Mouse (Mus musculus) intestine, embryonic 14.5 days (tissue): ENCODE results near the gene Lcmt1. TPM values are rescaled to one million over a fixed set of nuclear protein-coding genes. Genes with fewer than 3 reads are reported as not detected.

Experiments used
- ATAC-seq: fragments of 200-750 bp; cut with Nextera tagmentation; replicated peaks from 2 replicates; pipeline ENCODE4 v1.8.0; 2017; ENCODE audit warnings: low read depth, moderate number of reproducible peaks, moderate TSS enrichment, moderate library complexity; ENCODE audit not compliant: low FRiP score, low TSS enrichment
- DNase-seq: peaks from one replicate; pipeline ENCODE4 v3.0.0-alpha.2; 2018; ENCODE audit warnings: low spot score
- H3K27ac ChIP-seq: fragments of 300-500 bp; sonication (generic); 2 replicates; pipeline ENCODE4 v1.5.1; 2014; ENCODE audit warnings: low read depth, mild to moderate bottlenecking, control low read depth
- H3K27me3 ChIP-seq: fragments of 300-500 bp; sonication (generic); replicated peaks from 2 replicates; pipeline ENCODE4 v1.6.1; 2014; ENCODE audit warnings: low read length, control low read depth; ENCODE audit not compliant: control insufficient read depth, insufficient read depth
- H3K36me3 ChIP-seq: fragments of 300-500 bp; sonication (generic); 2 replicates; pipeline ENCODE4 v1.6.1; 2014; ENCODE audit warnings: low read length, control low read depth; ENCODE audit not compliant: control insufficient read depth, insufficient read depth
- H3K4me1 ChIP-seq: fragments of 300-500 bp; sonication (generic); replicated peaks from 2 replicates; pipeline ENCODE4 v1.6.1; 2014; ENCODE audit warnings: low read length, control low read depth, mixed read lengths; ENCODE audit not compliant: control insufficient read depth, insufficient read depth
- H3K4me2 ChIP-seq: fragments of 300-500 bp; sonication (generic); 2 replicates; pipeline ENCODE4 v1.6.1; 2014; ENCODE audit warnings: low read length
- H3K4me3 ChIP-seq: fragments of 300-500 bp; sonication (generic); 2 replicates; pipeline ENCODE4 v1.5.1; 2014; ENCODE audit warnings: low read depth, low read length, control low read depth, mixed read lengths
- H3K9ac ChIP-seq: fragments of 300-500 bp; sonication (generic); 2 replicates; pipeline ENCODE4 v1.6.1; 2014; ENCODE audit warnings: mild to moderate bottlenecking, low read length
- H3K9me3 ChIP-seq: fragments of 300-500 bp; sonication (generic); 2 replicates; pipeline ENCODE4 v1.6.1; 2016; ENCODE audit warnings: low read length, control low read depth; ENCODE audit not compliant: control insufficient read depth
- whole genome bisulfite sequencing: fragments of 180-500 bp; shearing (Covaris S2); extraction: QIAGEN DNeasy Blood & Tissue Kit; methylation state at CpG from one replicate; pipeline ENCODE4 v1.1.7; 2014; 5-methylcytosine and 5-hydroxymethylcytosine counted together
- polyA plus RNA-seq: library from polyadenylated mRNA; unstranded; fragments of >200 nt; fragmentation: Nextera tagmentation; extraction: Ambion mirVana; gene quantifications from 2 replicates; pipeline ENCODE4 v1.2.1, GENCODE M21; 2014

Lcmt1 gene
- polyA plus RNA-seq, 1 experiment from 2014 or later: 46.3 TPM

DNA sequence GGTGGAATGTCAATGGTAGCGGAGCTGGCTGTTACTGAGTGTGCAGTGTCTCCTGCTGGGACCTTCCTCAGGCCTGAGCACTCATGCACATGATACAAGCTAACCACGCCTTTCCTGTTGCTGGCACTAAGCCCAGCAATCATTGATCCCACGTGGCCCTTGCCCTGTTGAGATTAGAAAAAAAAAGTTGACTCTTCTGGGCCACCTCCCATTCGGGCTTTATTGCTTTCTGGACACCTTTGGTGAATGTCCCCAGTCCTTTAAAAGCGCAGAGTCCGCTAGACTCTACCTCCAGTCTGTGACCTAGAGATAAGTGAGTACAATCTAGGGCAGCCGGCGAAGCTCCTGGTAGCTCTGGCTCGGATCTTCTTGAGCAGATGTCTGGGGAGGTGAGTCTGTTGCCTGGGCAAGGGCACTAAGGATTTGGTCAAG, 92.5 kb downstream of the Lcmt1 start, which contains the start of gene Aqp8:
Aqp8 (plus strand) TSS at position 222 of the 432 bp plus-strand sequence.
- no peak within 1 kb of the TSS for H3K4me3 ChIP-seq
- ATAC-seq (peak; percentile 80), DNase-seq (peak; percentile 76)
- no peaks in the 10 kb centered on the region for H3K4me1 ChIP-seq
- whole genome bisulfite sequencing: 48% methylated on average over 9 of the region's 9 CpGs
- no peak within 1 kb of the TSS for H3K9ac ChIP-seq
- H3K4me2 ChIP-seq: no peak within 1 kb of the TSS
- no peak within 1 kb of the TSS for H3K27ac ChIP-seq
- no peaks in the 10 kb centered on the region for H3K9me3 ChIP-seq
- H3K27me3 ChIP-seq: no peaks in the 10 kb centered on the region
- no peaks in the 10 kb centered on the region for H3K36me3 ChIP-seq

DNA sequence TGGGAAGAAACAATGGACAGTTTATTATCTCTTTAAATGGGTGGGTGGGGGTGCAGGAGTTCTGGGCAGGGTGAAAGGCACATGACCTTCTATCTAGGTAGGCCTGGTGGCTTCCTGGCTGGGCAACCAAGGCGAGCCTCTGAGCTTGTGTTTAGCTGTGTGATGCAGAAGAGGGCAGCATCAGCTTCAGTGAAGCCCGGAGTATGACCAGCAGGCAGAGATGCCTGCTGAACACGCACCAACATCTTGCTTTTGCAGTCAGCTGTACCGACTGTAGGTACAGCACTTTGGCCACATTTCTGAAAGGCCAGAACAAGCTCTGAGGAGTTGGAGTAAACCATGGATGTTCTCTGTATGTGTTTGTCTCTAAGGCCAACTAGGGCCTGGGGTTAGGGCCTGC, 94.0 kb downstream of the Lcmt1 start:
- DNase-seq (peak; percentile 23), ATAC-seq (no peak)
- Histone ChIP-seq H3K9me3 (no peaks in the 10 kb centered on the region), H3K27ac (no peak overlapping the region), H3K9ac (no peak overlapping the region), H3K4me2 (no peak overlapping the region), H3K27me3 (no peaks in the 10 kb centered on the region), H3K4me3 (no peak overlapping the region), H3K36me3 (no peaks in the 10 kb centered on the region), H3K4me1 (no peaks in the 10 kb centered on the region)
- WGBS: 80% methylated on average over 4 of the region's 4 CpGs

DNA sequence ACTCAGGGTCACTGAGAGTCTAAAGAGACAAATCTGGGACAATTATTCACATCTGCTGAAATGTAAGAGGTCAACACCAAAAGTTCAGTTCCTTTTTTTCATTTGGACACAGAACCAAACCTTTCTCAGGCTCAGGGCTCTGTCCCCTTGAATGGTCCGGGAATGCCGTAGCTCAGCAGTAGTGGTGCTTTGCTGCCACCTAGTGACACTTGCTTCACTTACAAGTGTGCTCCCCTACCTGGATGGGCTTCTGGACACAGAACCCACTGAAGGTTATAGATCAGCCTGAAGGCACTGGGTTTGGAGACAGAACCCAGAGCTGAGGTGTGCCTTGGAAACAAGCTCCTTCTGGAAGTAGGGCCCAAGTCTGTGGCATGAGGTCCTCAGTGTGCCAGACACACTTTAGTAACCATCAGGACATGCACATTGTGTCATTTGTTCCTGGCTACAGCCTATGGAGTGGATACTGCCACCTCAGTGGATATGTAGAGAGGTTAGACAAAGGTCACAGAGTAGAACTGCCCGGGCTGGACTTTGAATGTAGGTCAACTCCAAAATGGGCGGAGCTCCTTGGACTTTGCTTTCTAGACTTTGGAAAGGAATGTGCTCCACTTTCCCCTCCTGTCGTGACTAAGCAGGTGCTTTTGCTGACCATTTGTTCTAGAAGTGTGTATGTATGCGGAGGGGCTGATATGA, 96.3 kb downstream of the Lcmt1 start:
- Histone ChIP-seq H3K9me3 (no peaks in the 10 kb centered on the region), H3K27me3 (no peaks in the 10 kb centered on the region), H3K27ac (no peak overlapping the region), H3K4me3 (no peak overlapping the region), H3K9ac (no peak overlapping the region), H3K36me3 (no peaks in the 10 kb centered on the region), H3K4me2 (no peak overlapping the region), H3K4me1 (no peaks in the 10 kb centered on the region)
- DNase-seq (peak; percentile 90), ATAC-seq (no peak; the same call in 1 of the 2 replicates)
- WGBS: 29% methylated on average over 6 of the region's 6 CpGs

DNA sequence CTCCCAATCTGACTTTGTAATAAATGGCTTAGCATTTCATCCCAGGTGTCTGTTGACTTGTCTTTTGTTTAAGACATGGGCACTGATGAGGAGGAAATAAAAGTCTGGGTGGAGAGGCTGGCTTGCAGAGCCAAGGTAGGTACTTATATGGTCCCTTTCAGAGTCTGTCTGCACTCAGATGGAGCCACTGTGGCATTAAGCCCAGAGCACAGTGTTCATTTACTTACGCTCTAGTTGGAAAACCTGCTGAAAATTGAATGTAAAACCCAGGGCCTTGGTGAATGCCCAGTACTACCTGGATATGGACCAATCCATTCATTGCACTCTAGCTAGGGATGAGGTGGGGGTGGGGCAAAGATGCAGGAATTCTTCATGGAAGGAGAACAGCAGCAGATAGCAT, 98.4 kb downstream of the Lcmt1 start:
- no peaks in the 10 kb centered on the region; the same call in 1 of the 2 replicates for H3K9me3 ChIP-seq
- H3K4me3 ChIP-seq: no peak overlapping the region
- H3K9ac ChIP-seq: no peak overlapping the region
- H3K27me3 ChIP-seq: no peaks in the 10 kb centered on the region
- no peak for ATAC-seq
- H3K36me3 ChIP-seq: no peaks in the 10 kb centered on the region
- H3K4me1 ChIP-seq: no peaks in the 10 kb centered on the region
- H3K27ac ChIP-seq: no peak overlapping the region
- DNase-seq: peak; percentile 20
- 86% methylated on average over 1 of the region's 1 CpGs for WGBS
- H3K4me2 ChIP-seq: no peak overlapping the region

Other genes with a start within 250 kb of the Lcmt1 start
- gene Tnrc6a, start 245.9 kb upstream of the Lcmt1 start, polyA plus RNA-seq: 54.5 and 56.0 TPM in 2 replicates
- 2.9 and 3.2 TPM in 2 replicates for gene Slc5a11, start 155.0 kb upstream of the Lcmt1 start, polyA plus RNA-seq
- gene Arhgap17, start 131 bp downstream of the Lcmt1 start, polyA plus RNA-seq: 27.2 and 28.9 TPM in 2 replicates
- 1.1 TPM in 1 of 2 replicates, not detected in the other for gene Aqp8, start 92.5 kb downstream of the Lcmt1 start, polyA plus RNA-seq
- gene Zkscan2, start 130.7 kb downstream of the Lcmt1 start, polyA plus RNA-seq: 2.9 and 3.6 TPM in 2 replicates